Mouse (Mus musculus) olfactory bulb, adult 2 months (tissue): ENCODE data around the gene Mdga1. TPM values are rescaled to one million over a fixed set of nuclear protein-coding genes. Genes with fewer than 3 reads are reported as not detected.
"Not testable (repeated sequence)": the region's sequence is repeated elsewhere in the genome, so short reads cannot be mapped to it uniquely, and the experiment has no call there.

Source experiments
- H3K27ac ChIP-seq: fragments of 200-500 bp; 2 replicates; pipeline ENCODE4 v1.5.1; 2012; ENCODE audit warnings: low read depth, low read length; ENCODE audit not compliant: insufficient read depth
- H3K4me1 ChIP-seq: fragments of 200-500 bp; 2 replicates; pipeline ENCODE4 v1.6.1; 2012; ENCODE audit warnings: low read length; ENCODE audit not compliant: control insufficient read depth, insufficient read depth
- H3K4me3 ChIP-seq: fragments of 200-500 bp; 2 replicates; pipeline ENCODE4 v1.5.1; 2012; ENCODE audit warnings: mild to moderate bottlenecking, low read depth, low read length, moderate library complexity; ENCODE audit not compliant: insufficient read depth
- CTCF ChIP-seq: fragments of 200-500 bp; IDR thresholded peaks from 2 replicates; pipeline ENCODE4 v1.5.1; 2012; ENCODE audit warnings: low read depth, mild to moderate bottlenecking, low read length, moderate library complexity; ENCODE audit not compliant: insufficient read depth
- POLR2A ChIP-seq: fragments of 200-500 bp; IDR thresholded peaks from 2 replicates; pipeline ENCODE4 v1.6.1; 2012; ENCODE audit warnings: mild to moderate bottlenecking, low read depth, low read length, moderate library complexity; ENCODE audit not compliant: insufficient read depth
- WGBS: fragments of 180-500 bp; shearing (Covaris S2); methylation state at CpG from one replicate; pipeline ENCODE4 v1.1.7; 2018; 5-methylcytosine and 5-hydroxymethylcytosine counted together
- polyA plus RNA-seq: library from polyadenylated mRNA; stranded (reverse); fragments of >200 nt; gene quantifications from 2 replicates; pipeline ENCODE4 v1.2.4, GENCODE M21; 2012; ENCODE audit warnings: low replicate concordance; ENCODE audit not compliant: missing spikeins, insufficient read depth, insufficient read length

Mdga1 gene
- polyA plus RNA-seq, 1 experiment, result not detected

DNA sequence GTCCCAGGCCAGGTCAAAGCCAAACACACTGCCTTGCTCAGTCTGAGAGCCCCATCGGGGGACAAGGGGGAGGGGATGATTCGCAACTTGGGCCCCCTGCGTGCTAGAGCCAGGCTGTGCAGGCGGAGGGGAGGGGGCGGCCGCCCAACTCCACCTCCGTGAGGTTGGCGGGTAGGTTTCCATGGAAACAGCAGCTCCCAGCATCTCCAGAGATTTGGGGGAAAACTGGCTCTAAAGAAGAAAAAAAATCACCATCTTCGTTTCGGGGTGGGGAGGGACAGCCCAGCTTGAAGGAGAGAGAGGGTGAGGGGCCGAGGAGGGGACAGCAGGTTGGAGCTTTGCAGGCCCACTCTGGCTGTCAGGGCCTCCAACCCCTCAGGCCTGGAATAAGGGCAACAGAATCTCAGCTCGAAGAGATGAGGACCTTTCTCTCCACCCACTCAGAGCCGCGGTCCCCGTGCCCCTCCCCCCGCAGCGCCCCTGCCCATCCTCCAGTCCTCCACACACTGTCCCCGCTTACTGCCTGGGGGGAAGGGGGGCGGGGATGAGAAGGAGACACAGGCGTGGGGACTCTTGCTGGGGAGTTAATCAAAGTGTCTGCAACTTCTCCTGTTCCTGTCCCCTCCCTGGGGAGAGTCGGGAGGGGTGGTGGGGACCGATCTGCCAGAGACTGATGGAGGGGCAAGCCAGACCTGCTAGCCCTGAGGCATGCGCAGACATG lies 174.7 kb downstream of the Mdga1 start:
- Histone ChIP-seq H3K27ac (peak overlapping the region; percentile 41), H3K4me1 (peaks cover 24% of the 10 kb centered on the region), H3K4me3 (peak overlapping the region; percentile 1)
- 4% methylated on average over 23 of the region's 23 CpGs for WGBS
- TF ChIP-seq POLR2A, result no peak
- TF ChIP-seq CTCF, result no peak

DNA sequence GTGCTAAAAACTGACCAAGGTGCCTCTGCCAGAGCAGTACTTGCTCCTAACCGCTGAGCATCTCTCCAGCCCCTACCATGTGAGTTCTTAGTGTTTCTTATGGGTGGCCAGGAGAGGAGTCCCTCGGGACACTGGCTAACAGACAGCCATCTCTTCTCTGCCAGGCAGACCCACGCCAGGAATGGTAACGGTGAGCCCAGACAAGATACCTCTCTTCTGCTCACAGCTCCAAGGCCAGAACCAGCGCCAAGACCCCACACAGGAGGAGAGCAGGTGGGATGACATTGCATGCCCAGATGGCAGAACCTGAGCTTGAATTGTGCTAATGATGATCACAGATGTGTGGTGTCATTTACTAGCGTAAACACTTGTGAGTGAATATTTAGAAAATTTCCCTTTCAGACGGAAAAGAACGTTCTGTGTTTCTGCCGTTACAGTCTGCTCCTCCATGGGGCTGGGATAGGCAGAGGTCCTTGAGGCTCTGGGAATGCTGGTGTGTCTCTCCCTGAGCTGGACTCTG lies 178.3 kb downstream of the Mdga1 start:
- H3K27ac ChIP-seq, result no peak overlapping the region

DNA sequence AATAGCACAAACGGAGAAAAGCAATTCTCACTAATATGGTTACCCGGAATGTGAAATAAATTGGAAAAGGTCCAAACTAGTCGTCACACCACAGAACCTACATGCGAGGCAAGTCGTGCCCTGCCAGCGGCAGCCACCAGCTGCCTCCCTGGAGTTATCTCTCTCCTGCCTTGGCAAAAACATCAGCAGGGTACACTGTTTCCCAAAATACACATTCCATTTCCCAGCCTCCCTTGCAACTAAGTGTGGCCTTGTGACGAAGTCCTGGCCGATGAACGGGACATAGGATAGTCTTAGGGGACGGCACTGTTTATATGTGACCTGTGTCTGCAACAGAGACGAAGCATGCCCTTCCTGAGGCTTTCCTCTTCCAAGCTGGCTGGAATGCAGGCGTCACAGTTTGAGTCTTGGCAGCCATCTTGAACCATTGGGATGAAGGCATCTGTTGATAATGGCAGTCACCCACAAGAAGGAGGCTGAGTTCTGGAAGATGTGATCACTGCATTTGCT lies 179.6 kb downstream of the Mdga1 start:
- H3K27ac ChIP-seq, result no peak overlapping the region
- no peak overlapping the region for H3K4me3 ChIP-seq
- 52% methylated on average over 12 of the region's 12 CpGs for WGBS
- peaks cover 16% of the 10 kb centered on the region for H3K4me1 ChIP-seq
- TF ChIP-seq CTCF, result no peak
- no peak for TF ChIP-seq POLR2A

More for the DNA sequence above, 178.3 kb downstream of the Mdga1 start:
- no peak overlapping the region for H3K4me3 ChIP-seq
- WGBS, result 88% methylated on average over 9 of the region's 9 CpGs
- H3K4me1 ChIP-seq, result peaks cover 20% of the 10 kb centered on the region
- no peak for TF ChIP-seq POLR2A
- TF ChIP-seq CTCF, result no peak

DNA sequence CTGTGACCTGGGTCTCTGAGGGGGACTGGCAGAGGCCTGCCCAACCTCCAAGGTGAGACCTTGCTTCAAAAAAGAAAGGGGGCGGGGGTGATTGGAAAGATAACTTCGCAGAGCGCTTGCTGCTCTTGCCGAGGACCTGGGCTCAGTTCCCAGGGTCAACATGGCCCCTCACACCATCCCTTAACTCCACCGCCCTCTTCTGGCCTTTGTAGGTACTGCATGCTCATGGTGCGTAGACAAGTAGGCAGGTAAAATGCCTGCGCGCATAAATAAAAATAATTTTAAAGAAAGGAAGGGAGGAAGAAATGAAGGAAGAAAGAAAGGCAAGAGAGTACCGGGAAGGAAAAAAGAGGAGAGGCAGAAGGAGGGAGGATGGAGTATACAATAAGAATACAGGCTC lies 180.2 kb downstream of the Mdga1 start:
- TF ChIP-seq POLR2A, result no peak
- peak; percentile 19; the same call in 1 of the 2 replicates for TF ChIP-seq CTCF
- WGBS, result 74% methylated on average over 9 of the region's 9 CpGs
- Histone ChIP-seq H3K4me3 (no peak overlapping the region), H3K4me1 (peaks cover 10% of the 10 kb centered on the region), H3K27ac (no peak overlapping the region)

DNA sequence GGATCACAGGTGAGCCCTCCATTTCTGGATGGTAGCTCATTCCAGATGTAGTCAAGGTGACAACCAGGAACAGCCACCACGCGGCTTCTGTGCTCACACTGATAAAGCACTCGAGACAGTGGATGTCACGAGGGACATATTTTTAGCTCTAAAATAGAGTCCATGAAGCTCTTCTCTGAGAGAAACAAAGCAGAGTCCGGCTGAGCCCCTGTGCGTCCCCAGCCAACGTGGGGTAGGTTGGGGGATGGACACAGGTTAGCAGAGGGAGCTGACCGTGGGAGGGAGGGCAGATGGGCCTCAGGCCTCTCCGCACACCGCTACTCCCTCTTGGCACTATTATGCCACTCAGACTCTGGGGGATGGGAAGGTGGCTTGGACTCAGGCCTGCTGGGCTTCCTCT lies 181.3 kb downstream of the Mdga1 start:
- no peak for TF ChIP-seq CTCF
- no peak for TF ChIP-seq POLR2A
- whole genome bisulfite sequencing, result 83% methylated on average over 10 of the region's 10 CpGs
- peaks cover 6% of the 10 kb centered on the region for H3K4me1 ChIP-seq
- H3K27ac ChIP-seq, result no peak overlapping the region
- no peak overlapping the region for H3K4me3 ChIP-seq

DNA sequence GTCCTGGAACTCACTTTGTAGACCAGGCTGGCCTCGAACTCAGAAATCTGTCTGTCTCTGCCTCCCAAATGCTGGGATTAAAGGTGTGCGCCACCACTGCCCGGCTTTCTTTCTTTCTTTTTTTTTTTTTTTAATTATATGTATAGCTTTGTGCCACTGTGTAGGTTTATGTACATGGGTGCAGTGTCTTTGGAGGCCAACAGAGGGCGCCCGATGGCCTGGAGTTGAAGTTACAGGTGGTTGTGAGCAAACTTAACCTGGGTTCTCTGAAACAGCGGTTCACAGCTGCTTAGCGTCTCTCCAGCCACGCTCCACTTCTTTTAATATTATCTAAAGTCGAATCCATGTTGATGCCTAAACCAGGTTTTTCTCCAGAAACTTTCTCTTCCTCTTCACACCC lies 185.1 kb downstream of the Mdga1 start:
- Histone ChIP-seq H3K4me3 (no peak overlapping the region), H3K4me1 (no peaks in the 10 kb centered on the region), H3K27ac (no peak overlapping the region)
- TF ChIP-seq CTCF, result no peak
- TF ChIP-seq POLR2A, result no peak
- WGBS, result 82% methylated on average over 9 of the region's 9 CpGs

DNA sequence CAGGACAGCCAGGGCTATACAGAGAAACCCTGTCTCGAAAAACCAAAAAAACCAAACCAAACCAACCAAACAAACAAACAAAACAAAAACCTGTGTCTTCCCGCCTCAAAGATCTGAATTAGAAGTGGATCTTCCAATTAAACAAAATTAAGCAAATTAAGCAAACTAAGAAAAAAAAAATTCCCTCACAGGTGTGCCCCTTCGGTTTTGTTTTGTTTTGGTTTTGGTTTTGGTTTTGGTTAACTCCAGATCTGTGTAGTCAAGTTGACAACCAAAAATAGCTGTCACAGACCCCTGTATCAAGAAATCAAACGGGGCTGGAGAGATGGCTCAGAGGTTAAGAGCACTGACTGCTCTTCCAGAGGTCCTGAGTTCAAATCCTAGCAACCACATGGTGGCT lies 188.4 kb downstream of the Mdga1 start:
- not testable (repeated sequence) for H3K4me3 ChIP-seq, H3K4me1 ChIP-seq, H3K27ac ChIP-seq
- WGBS, result 91% methylated on average over 4 of the region's 4 CpGs

DNA sequence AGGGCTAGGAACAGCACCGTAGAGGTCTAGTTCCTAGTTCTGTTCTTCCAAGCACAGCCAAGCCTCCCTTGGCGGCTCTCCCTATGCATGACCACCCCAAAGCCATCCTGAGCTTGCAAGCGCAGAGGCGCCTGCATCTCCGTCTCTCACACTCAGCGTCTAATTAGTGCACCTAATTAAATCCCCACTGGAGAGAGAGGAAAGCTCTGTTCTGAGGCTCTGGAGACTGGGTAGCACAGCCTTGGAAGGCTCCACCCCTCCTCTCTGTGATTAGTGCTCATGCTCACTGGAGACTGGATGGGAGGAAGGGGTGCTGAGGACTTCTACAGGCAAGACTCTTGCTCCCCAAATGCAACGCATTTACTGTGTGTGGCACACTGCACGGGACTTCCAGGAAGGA lies 191.9 kb downstream of the Mdga1 start:
- 24% methylated on average over 8 of the region's 8 CpGs for WGBS
- no peak for TF ChIP-seq CTCF
- no peak for TF ChIP-seq POLR2A
- Histone ChIP-seq H3K4me3 (no peak overlapping the region), H3K27ac (no peak overlapping the region), H3K4me1 (peaks cover 6% of the 10 kb centered on the region)

Other genes starting within 250 kb of the Mdga1 start
- not detected in 2 replicates for gene Zfand3, start 34.6 kb upstream of the Mdga1 start, polyA plus RNA-seq